Mouse (Mus musculus): ENCODE measurements around the gene Pitpnb.

The Pitpnb gene

GRCm38 (mm10) chr5:111330417-111331098 is at the start of gene Pitpnb:
Pitpnb (plus strand) TSS chr5:111330763.
- peak; percentile 98 for DNase-seq (ENCODE audit: low spot score in 2 of 2)

GRCm38 (mm10) chr5:111284420-111285175 is 46.0 kb upstream of the Pitpnb start:
- DNase-seq (ENCODE audit: low spot score in 2 of 2), result no peak

- no peak for DNase-seq (ENCODE audit: low spot score in 2 of 2)
Observed at GRCm38 (mm10) chr5:111287571-111287970, 43.0 kb upstream of the Pitpnb start.

- DNase-seq (ENCODE audit: low spot score in 2 of 2), result no peak
Observed at GRCm38 (mm10) chr5:111288486-111288885, 42.1 kb upstream of the Pitpnb start.

- no peak for DNase-seq (ENCODE audit: low spot score in 2 of 2)
Observed at GRCm38 (mm10) chr5:111290071-111290470, 40.5 kb upstream of the Pitpnb start.

- no peak for DNase-seq (ENCODE audit: low spot score in 2 of 2)
Observed at GRCm38 (mm10) chr5:111291639-111292038, 38.9 kb upstream of the Pitpnb start.

- DNase-seq (ENCODE audit: low spot score in 2 of 2), result no peak
Observed at GRCm38 (mm10) chr5:111297801-111298200, 32.8 kb upstream of the Pitpnb start.

- no peak for DNase-seq (ENCODE audit: low spot score in 2 of 2)
Observed at GRCm38 (mm10) chr5:111298706-111299105, 31.9 kb upstream of the Pitpnb start.

- DNase-seq (ENCODE audit: low spot score in 2 of 2), result no peak
Observed at GRCm38 (mm10) chr5:111300776-111301175, 29.8 kb upstream of the Pitpnb start.

- no peak for DNase-seq (ENCODE audit: low spot score in 2 of 2)
Observed at GRCm38 (mm10) chr5:111301736-111302135, 28.8 kb upstream of the Pitpnb start.

- no peak for DNase-seq (ENCODE audit: low spot score in 2 of 2)
Observed at GRCm38 (mm10) chr5:111304730-111305129, 25.8 kb upstream of the Pitpnb start.

- DNase-seq (ENCODE audit: low spot score in 2 of 2), result no peak
Observed at GRCm38 (mm10) chr5:111310185-111310584, 20.4 kb upstream of the Pitpnb start.

- no peak for DNase-seq (ENCODE audit: low spot score in 2 of 2)
Observed at GRCm38 (mm10) chr5:111313833-111314232, 16.7 kb upstream of the Pitpnb start.

- DNase-seq (ENCODE audit: low spot score in 2 of 2), result no peak
Observed at GRCm38 (mm10) chr5:111315061-111315460, 15.5 kb upstream of the Pitpnb start.

- DNase-seq (ENCODE audit: low spot score in 2 of 2), result no peak
Observed at GRCm38 (mm10) chr5:111317526-111317925, 13.0 kb upstream of the Pitpnb start.

GRCm38 (mm10) chr5:111318946-111319345 is 11.6 kb upstream of the Pitpnb start:
- no peak for DNase-seq (ENCODE audit: low spot score in 2 of 2)

- DNase-seq (ENCODE audit: low spot score in 2 of 2), result no peak
Observed at GRCm38 (mm10) chr5:111325813-111326212, 4.8 kb upstream of the Pitpnb start.

- DNase-seq (ENCODE audit: low spot score in 2 of 2), result no peak
Observed at GRCm38 (mm10) chr5:111327420-111327819, 3.1 kb upstream of the Pitpnb start.

- DNase-seq (ENCODE audit: low spot score in 2 of 2), result peak in 1 of 2 experiments; percentile 9
Observed at GRCm38 (mm10) chr5:111329782-111330416, 664 bp upstream of the Pitpnb start.

- DNase-seq (ENCODE audit: low spot score in 2 of 2), result no peak
Observed at GRCm38 (mm10) chr5:111331099-111331435, 504 bp downstream of the Pitpnb start.

- no peak for DNase-seq (ENCODE audit: low spot score in 2 of 2)
Observed at GRCm38 (mm10) chr5:111335939-111336691, 5.6 kb downstream of the Pitpnb start.

GRCm38 (mm10) chr5:111341609-111342008 is 11.0 kb downstream of the Pitpnb start:
- no peak for DNase-seq (ENCODE audit: low spot score in 2 of 2)
